Mouse (Mus musculus) lung, embryonic 14.5 days (tissue): Measurements from ENCODE around the gene Aldh4a1. TPM values are rescaled to one million over a fixed set of nuclear protein-coding genes. Genes with fewer than 3 reads are reported as not detected.
A peak's percentile ranks its signal among the peaks of the same experiment; 100 is the strongest.

Experiments
- ATAC-seq: fragments of 200-750 bp; cut with Nextera tagmentation; 2 replicates; pipeline ENCODE4 v1.8.0; 2017; ENCODE audit warnings: mild to moderate bottlenecking, moderate TSS enrichment, moderate library complexity; ENCODE audit not compliant: insufficient read depth
- DNase-seq: peaks from one replicate; pipeline ENCODE4 v3.0.0-alpha.2; 2015
- H3K27ac ChIP-seq: fragments of 300-500 bp; sonication (generic); 2 replicates; pipeline ENCODE4 v1.5.1; 2014; ENCODE audit warnings: low read depth, mild to moderate bottlenecking, moderate library complexity
- H3K27me3 ChIP-seq: fragments of 300-500 bp; sonication (generic); 2 replicates; pipeline ENCODE4 v1.6.1; 2014; ENCODE audit warnings: low read length, control low read depth; ENCODE audit not compliant: insufficient read depth
- H3K36me3 ChIP-seq: fragments of 300-500 bp; sonication (generic); 2 replicates; pipeline ENCODE4 v1.6.1; 2014; ENCODE audit warnings: control low read depth; ENCODE audit not compliant: insufficient read depth
- H3K4me1 ChIP-seq: fragments of 300-500 bp; sonication (generic); 2 replicates; pipeline ENCODE4 v1.6.1; 2014; ENCODE audit warnings: antibody characterized with exemption, control low read depth; ENCODE audit not compliant: insufficient read depth
- H3K4me2 ChIP-seq: fragments of 300-500 bp; sonication (generic); 2 replicates; pipeline ENCODE4 v1.6.1; 2014; ENCODE audit warnings: mild to moderate bottlenecking
- H3K4me3 ChIP-seq: fragments of 300-500 bp; sonication (generic); 2 replicates; pipeline ENCODE4 v1.5.1; 2014; ENCODE audit warnings: low read depth, low read length
- H3K9ac ChIP-seq: fragments of 300-500 bp; sonication (generic); 2 replicates; pipeline ENCODE4 v1.6.1; 2014
- H3K9me3 ChIP-seq: fragments of 300-500 bp; sonication (generic); 2 replicates; pipeline ENCODE4 v1.6.1; 2016; ENCODE audit warnings: low read depth, low read length, control low read depth
- CTCF ChIP-seq: IDR thresholded peaks from 2 replicates; pipeline ENCODE4 v1.5.1; 2016; ENCODE audit warnings: antibody characterized with exemption, low read depth
- WGBS: fragments of 180-500 bp; shearing (Covaris S2); extraction: QIAGEN DNeasy Blood & Tissue Kit; methylation state at CpG from one replicate; pipeline ENCODE4 v1.1.7; 2014; 5-methylcytosine and 5-hydroxymethylcytosine counted together
- polyA plus RNA-seq: library from polyadenylated mRNA; unstranded; fragments of >200 nt; fragmentation: Nextera tagmentation; extraction: Ambion mirVana; gene quantifications from 2 replicates; pipeline ENCODE4 v1.2.1, GENCODE M21; 2014

Aldh4a1 gene
- polyA plus RNA-seq, 1 experiment from 2014 or later: 13.8 TPM

- no peak for TF ChIP-seq CTCF
- H3K27me3 ChIP-seq: no peaks in the 10 kb centered on the region
- H3K9ac ChIP-seq: peak overlapping the region; percentile 16; the same call in 1 of the 2 replicates
- no peaks in the 10 kb centered on the region for H3K9me3 ChIP-seq
- no peaks in the 10 kb centered on the region for H3K36me3 ChIP-seq
- DNase-seq (no peak), ATAC-seq (no peak)
- H3K27ac ChIP-seq: no peak overlapping the region
- whole genome bisulfite sequencing: 48% methylated on average over 5 of the region's 5 CpGs
- peak overlapping the region; percentile 91 for H3K4me2 ChIP-seq
- H3K4me1 ChIP-seq: peaks cover 7% of the 10 kb centered on the region; the same call in 1 of the 2 replicates
- peak overlapping the region; percentile 68; the same call in 1 of the 2 replicates for H3K4me3 ChIP-seq
Observed at GRCm38 (mm10) chr4:139624116-139624489, 1.4 kb downstream of the Aldh4a1 start.

- no peak for ATAC-seq
- Histone ChIP-seq H3K9ac (no peak overlapping the region), H3K4me3 (no peak overlapping the region; the same call in 1 of the 2 replicates), H3K4me1 (peaks cover 7% of the 10 kb centered on the region; the same call in 1 of the 2 replicates), H3K4me2 (peak overlapping the region; percentile 91), H3K9me3 (no peaks in the 10 kb centered on the region), H3K27ac (no peak overlapping the region), H3K36me3 (no peaks in the 10 kb centered on the region), H3K27me3 (no peaks in the 10 kb centered on the region)
- peak; percentile 50 for DNase-seq
- TF ChIP-seq CTCF: no peak
- 57% methylated on average over 10 of the region's 10 CpGs for WGBS
Observed at GRCm38 (mm10) chr4:139624706-139625105, 2.0 kb downstream of the Aldh4a1 start.

GRCm38 (mm10) chr4:139627361-139627760, 4.7 kb downstream of the Aldh4a1 start:
- Histone ChIP-seq H3K9me3 (no peaks in the 10 kb centered on the region), H3K4me2 (no peak overlapping the region), H3K9ac (no peak overlapping the region), H3K36me3 (no peaks in the 10 kb centered on the region), H3K4me3 (no peak overlapping the region), H3K4me1 (peaks cover 7% of the 10 kb centered on the region; the same call in 1 of the 2 replicates), H3K27ac (no peak overlapping the region), H3K27me3 (no peaks in the 10 kb centered on the region)
- no peak for TF ChIP-seq CTCF
- 91% methylated on average over 11 of the region's 11 CpGs for WGBS
- DNase-seq (no peak), ATAC-seq (no peak)

GRCm38 (mm10) chr4:139630171-139630570, 7.5 kb downstream of the Aldh4a1 start:
- 60% methylated on average over 10 of the region's 10 CpGs for WGBS

GRCm38 (mm10) chr4:139631141-139631540, 8.5 kb downstream of the Aldh4a1 start:
- ATAC-seq (no peak), DNase-seq (peak; percentile 60)
- peaks cover 6% of the 10 kb centered on the region; the same call in 1 of the 2 replicates for H3K36me3 ChIP-seq
- no peak for TF ChIP-seq CTCF
- H3K27me3 ChIP-seq: no peaks in the 10 kb centered on the region
- WGBS: 35% methylated on average over 5 of the region's 5 CpGs
- H3K9me3 ChIP-seq: no peaks in the 10 kb centered on the region
- H3K9ac ChIP-seq: no peak overlapping the region
- no peak overlapping the region for H3K4me3 ChIP-seq
- no peak overlapping the region for H3K4me2 ChIP-seq
- no peak overlapping the region for H3K27ac ChIP-seq
- H3K4me1 ChIP-seq: no peaks in the 10 kb centered on the region

More at GRCm38 (mm10) chr4:139630171-139630570, 7.5 kb downstream of the Aldh4a1 start:
- Histone ChIP-seq H3K4me1 (no peaks in the 10 kb centered on the region), H3K27ac (no peak overlapping the region), H3K36me3 (0 out of 2 replicates have a peak, but pooled peaks cover under 1% of the 10 kb centered on the region), H3K27me3 (no peaks in the 10 kb centered on the region), H3K4me2 (no peak overlapping the region), H3K9ac (no peak overlapping the region), H3K4me3 (no peak overlapping the region), H3K9me3 (no peaks in the 10 kb centered on the region)
- DNase-seq (no peak), ATAC-seq (no peak)
- peak; percentile 30 for TF ChIP-seq CTCF

- TF ChIP-seq CTCF: no peak
- DNase-seq: no peak
- Histone ChIP-seq H3K4me2 (no peak overlapping the region), H3K4me3 (no peak overlapping the region), H3K27me3 (no peaks in the 10 kb centered on the region), H3K4me1 (no peaks in the 10 kb centered on the region), H3K9ac (no peak overlapping the region), H3K36me3 (peaks cover 8% of the 10 kb centered on the region; the same call in 1 of the 2 replicates), H3K9me3 (no peaks in the 10 kb centered on the region), H3K27ac (no peak overlapping the region)
- no peak for ATAC-seq
- 83% methylated on average over 7 of the region's 7 CpGs for WGBS
Observed at GRCm38 (mm10) chr4:139631569-139632253, 9.0 kb downstream of the Aldh4a1 start.

- DNase-seq (no peak), ATAC-seq (no peak)
- 82% methylated on average over 10 of the region's 10 CpGs for WGBS
- H3K9ac ChIP-seq: no peak overlapping the region
- H3K4me1 ChIP-seq: no peaks in the 10 kb centered on the region
- no peak overlapping the region for H3K4me3 ChIP-seq
- no peaks in the 10 kb centered on the region for H3K27me3 ChIP-seq
- TF ChIP-seq CTCF: no peak
- no peaks in the 10 kb centered on the region for H3K9me3 ChIP-seq
- H3K27ac ChIP-seq: no peak overlapping the region
- no peak overlapping the region for H3K4me2 ChIP-seq
- peaks cover 13% of the 10 kb centered on the region; the same call in 1 of the 2 replicates for H3K36me3 ChIP-seq
Observed at GRCm38 (mm10) chr4:139632254-139632580, 9.6 kb downstream of the Aldh4a1 start.
